Mouse (Mus musculus) mesoderm, embryonic 11.5 days (tissue): Measurements from ENCODE around the gene Elf2.

Experiments
- DNase-seq: peaks from one replicate; pipeline ENCODE4 v3.0.0-alpha.2; 2012; ENCODE audit warnings: low read depth, low spot score

The Elf2 gene

DNA sequence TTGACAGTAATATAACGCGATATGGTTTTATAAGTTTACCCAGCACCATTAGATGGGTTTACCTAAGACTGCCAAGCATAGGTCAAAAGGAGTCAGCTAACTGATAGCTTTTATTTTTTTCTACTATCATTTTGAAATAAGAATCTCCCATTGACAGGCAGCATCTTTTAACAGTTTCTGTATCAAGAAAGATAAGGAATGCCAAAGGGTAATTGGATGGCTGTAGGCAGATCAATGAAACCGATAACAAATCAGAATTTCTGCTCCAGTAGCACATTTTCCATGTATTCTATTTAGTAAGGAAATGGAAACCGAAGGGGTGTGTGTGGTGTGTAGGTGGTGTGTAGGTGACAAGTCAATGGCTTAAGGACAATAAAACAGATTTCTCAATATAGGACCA is 62.0 kb downstream of the Elf2 start:
- DNase-seq: no peak

GRCm38 (mm10) chr3:51277201-51278150 is 63.0 kb downstream of the Elf2 start:
- DNase-seq: peak; percentile 82

DNA sequence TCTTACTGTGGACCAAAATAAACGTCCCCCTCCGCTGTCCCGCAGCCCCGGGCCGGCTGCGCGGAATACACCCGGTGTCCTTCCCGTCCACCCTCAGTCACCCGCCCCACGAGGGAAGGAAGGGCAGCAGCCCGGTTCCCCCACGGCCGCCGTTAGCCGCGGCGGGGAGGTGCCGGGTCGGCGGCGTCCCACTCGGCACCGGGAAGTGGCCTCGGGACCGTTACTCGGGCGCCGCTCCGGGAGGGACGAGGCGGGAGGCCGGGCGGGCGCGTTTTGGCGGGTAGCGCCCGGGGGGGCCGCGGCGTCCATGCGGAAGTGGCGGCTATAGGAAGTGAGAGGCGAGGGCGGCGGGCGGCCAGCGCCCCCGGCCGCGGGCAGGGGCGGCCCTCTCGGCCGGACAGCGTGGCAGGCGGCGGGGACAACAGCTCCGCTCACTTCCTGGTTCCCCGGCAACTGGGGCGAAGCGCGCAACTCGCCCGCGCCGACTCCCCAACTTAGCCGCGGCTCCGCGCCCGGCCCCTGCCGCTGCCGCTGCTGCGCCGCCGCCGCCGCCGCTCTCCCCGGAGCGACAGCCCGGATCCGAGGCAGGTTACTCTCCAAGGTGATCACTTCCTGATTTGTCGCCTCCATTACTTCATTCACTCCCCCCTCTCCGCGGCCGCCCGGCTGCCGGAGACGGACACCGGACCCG is 63.9 kb downstream of the Elf2 start:
- peak; percentile 23 for DNase-seq

DNA sequence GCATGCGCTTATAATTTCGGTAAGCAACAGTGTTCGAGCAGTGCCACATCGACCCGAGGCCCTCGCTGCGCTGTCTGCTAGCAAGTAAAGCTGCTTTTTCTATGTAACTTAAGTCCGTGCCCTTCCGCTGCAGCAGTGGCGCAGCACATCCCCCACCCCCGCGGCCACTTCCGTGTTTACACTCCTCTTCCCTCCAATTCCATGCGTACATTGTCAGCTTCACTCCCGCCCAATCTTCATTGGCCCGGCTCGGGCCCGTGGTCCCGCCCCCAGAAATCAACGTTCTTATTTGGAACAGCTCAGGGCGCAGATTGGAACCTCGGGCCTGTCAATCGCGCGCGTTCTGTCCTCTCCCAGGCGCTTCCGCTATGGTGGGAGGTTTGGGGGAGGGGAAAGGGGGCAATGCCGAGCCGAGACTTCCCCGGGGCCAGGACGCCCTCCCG is 64.5 kb downstream of the Elf2 start:
- peak; percentile 99 for DNase-seq

GRCm38 (mm10) chr3:51270069-51270817 is 70.2 kb downstream of the Elf2 start:
- DNase-seq: no peak

- DNase-seq: no peak
Measured at GRCm38 (mm10) chr3:51268434-51268833, 72.0 kb downstream of the Elf2 start.

DNA sequence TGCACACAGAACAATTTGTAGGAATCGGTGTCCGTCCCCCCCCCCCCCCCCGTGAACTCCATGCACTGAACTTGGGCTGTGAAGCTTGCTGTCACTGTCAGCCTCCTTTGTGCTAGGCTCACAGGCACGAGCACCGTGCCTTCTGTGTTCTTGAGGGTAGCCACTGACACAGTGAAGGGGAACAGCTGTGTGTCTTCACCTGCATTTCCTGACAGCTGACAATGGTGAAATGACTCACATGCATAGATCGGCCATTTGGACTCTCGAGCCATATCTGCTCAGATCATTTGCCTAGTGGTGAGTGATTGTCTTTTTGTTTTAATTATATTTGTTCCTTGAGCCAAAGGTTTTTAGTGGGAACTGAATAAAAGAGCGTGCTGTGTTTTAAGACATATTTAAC is 77.5 kb downstream of the Elf2 start:
- no peak for DNase-seq

DNA sequence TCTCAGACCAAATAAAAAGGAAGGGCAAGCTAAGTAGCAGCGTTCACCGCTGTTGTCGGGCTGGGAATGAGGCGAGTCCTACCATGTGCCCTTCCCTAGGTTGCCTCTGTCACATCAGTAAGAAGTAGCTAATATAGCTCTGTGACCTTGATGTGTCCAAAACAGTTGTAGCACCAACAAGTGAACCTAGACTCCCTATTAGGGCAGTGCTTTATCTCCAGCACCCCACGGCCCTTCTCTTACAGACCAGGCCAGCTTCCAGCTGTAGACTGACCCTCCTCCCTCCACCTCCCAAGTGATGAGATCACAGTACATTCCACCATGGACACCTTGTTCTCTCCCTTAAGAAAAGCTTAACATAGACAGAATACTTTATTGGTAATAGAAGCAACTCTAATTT is 82.4 kb downstream of the Elf2 start:
- no peak for DNase-seq

DNA sequence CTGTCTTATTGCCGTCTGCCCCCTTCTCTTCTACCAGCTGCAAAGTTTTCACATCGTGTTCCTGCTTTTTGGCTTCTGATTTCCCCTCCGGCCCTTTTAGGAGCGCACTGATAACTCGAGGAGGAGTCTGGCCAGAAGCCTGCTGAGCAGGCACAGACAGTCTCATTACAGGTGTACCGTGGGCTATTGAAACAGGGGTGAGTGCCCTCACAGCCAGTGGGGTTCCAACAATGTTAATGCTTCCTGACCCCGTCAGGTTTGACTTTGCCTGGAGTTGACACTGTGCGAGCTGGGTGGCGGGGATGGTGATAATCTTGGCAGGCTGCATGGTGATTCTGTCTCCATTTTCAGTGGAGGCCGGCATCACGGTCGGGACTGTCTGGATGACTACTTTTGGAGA is 84.0 kb downstream of the Elf2 start:
- DNase-seq: no peak

DNA sequence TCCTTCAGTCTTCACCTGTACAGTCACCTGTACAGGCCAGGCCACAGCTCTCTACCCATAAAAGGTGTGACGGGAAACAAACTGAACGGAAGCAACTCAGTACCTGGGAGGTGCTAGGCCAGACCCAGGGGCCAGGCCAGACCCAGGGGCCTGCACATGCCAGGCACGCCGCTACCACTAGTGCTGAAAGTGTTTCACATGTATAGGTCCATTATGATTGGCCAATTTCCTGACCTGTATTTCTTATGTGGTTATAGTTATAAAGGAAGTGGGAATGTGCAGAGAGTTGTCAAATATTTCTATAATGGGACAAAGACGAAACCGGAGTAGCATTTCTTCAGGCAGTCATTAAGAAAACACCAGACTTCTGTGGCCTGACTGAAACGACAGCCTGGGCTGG is 85.7 kb downstream of the Elf2 start:
- no peak for DNase-seq

DNA sequence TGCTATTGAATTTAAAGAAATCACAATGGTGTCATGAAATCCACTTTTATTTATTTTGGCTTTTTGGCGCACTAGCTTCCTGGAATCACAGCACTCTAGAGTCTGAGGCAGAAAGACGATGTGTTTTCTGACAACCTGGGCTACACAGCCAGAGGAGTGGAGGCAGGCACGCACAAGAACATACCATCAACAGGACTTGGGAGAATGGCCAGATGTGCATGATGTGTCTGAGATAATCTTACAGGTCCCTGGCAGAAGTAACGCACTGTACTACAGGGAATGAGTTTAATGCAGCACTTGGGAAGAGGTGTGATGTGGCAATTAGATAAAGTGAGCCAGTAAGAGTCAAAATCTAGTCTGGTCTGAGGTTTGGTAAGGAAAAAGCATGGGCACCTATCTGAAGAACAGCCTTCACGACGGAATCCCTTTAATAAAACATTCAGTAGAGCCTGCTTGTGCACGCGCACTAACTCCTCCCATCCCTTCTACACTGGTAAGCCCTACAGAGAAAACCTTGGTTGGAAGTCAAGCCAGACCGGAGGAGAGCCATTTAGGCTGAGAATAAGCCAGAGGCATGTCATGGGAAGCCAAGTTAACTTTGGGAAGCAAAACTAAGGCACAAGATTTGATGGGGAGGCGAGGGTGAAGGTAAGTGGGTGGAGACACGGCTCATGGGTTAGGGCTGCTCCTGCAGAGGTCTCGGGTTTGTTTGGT is 87.6 kb downstream of the Elf2 start:
- no peak for DNase-seq

GRCm38 (mm10) chr3:51252223-51252622 is 88.2 kb downstream of the Elf2 start:
- no peak for DNase-seq

DNA sequence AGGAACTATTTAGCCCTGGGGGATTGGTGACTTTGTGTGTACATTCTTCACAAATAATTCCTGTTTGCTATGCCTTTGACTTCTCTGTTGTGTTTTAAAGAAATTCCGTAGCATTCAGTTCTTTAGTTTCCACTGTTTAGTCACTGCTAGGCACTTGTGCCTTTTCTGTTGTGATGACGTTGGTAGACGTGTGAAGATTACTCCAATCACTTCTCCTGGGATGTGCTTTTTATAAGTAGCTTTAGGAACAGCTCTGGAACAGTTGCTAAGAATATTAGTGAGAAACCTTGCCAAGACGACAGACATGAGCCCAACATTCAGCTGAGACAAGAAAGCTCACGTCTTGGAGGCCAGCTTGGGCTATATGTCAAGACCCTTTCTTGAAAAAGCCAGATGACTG is 89.4 kb downstream of the Elf2 start:
- no peak for DNase-seq

DNA sequence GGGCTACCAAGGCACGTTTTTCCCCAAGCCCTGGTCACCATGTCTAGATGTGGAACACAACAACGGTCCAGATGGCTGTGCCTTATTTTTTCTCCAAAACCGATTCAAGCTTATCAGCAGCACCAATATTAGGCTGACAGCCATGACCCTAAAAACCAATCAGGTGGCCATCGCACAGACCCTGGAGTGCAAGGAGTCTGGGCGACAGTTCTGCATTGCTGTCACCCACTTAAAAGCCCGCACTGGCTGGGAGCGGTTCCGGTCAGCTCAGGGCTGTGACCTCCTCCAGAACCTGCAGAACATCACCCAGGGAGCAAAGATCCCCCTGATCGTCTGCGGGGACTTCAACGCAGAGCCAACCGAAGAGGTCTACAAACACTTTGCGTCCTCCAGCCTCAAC is 90.6 kb downstream of the Elf2 start:
- no peak for DNase-seq

- no peak for DNase-seq
Measured at GRCm38 (mm10) chr3:51249460-51249859, 91.0 kb downstream of the Elf2 start.

DNA sequence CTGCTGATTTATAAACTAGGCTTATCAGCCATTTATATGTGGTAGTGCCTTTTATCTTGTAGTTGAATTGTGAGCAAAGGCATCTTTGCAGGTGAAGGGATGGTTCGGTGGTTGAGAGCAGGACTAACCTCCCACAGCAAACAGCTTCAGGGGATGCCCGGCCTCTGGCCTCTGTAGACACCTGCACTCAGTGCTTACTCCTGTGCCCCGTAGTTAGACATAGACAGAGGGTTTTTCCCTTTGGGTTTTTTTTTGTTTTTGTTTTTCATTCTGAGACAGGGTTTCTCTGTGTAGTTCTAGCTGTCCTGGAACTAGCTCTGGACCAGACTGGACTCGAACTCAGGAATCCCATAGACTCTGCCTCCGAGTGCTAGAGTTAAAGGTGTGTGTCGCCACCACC is 91.9 kb downstream of the Elf2 start:
- no peak for DNase-seq

DNA sequence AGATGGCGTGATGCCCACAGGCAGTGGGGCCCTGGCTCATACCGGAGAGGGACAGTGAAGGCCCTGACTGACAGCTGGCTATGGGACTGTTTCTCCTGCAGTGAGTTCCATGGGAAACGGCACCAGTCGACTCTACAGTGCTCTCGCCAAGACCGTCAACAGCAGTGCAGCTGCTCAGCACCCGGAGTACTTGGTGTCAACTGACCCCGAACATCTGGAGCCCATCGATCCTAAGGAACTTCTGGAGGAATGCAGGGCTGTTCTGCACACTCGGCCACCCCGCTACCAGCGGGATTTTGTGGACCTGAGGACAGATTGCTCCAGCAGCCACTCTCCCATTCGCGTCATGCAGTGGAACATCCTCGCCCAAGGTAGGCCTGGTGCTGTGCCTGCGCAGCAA is 92.8 kb downstream of the Elf2 start:
- DNase-seq: peak; percentile 43

DNA sequence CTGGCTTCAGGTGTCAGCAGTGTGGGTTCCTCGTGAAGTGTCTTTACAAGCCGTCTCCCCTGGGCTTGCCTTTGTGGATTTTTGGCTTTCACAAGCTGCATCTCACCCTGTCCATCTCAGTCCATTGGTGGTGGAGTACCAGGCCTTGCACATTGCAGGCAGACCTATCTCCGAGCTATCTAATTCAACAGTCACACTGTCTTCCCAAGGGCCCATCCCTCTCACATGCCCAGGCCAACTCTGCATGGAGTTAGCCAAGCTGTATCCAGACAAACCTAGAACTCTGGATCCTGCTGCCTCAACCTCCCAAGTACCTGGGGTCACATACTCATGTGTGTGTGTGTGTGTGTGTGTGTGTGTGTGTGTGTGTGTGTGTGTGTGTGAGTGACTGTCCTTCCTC is 100.9 kb downstream of the Elf2 start:
- DNase-seq: no peak

DNA sequence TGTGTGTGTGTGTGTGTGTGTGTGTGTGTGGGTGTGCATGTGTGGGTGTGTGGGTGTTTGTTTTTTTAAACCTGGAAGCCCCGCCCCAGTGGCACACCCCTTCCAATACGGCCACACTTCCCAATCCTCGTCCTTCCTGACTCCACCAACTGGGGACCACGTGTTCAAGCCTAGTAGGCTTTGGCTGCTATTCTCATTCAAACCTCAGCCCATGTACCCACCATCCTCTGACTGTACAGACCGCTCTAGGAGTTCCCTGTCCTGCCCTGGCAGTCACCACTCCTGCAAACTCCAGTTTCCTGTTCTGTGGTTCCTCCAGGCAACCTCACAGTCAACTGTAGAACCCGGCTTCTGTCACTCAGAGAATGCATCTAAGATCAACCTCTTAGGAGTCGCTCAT is 101.9 kb downstream of the Elf2 start:
- no peak for DNase-seq

DNA sequence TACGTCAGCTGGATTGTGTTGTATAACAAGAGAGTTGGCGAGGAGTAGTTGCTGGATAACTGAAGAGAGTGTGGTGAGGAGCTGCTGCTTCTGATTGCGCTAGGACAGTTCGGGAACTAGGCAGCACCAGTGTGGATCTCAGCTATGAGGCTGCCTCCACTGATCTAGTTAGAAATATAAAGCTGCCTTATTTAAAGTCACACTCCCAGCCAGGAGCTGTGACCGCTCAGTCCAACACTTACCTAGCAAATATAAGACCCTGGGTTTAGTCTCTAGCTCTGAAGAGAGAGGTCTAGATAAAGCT is 105.8 kb downstream of the Elf2 start:
- no peak for DNase-seq

GRCm38 (mm10) chr3:51233918-51234751 is 106.3 kb downstream of the Elf2 start:
- DNase-seq: peak; percentile 94
